Mouse (Mus musculus): ENCODE results near the gene Olfr393.

The Olfr393 gene

GRCm38 (mm10) chr11:73851354-73851753, at the start of gene Olfr393:
Olfr393 (minus strand) TSS chr11:73851454.
- DNase-seq (ENCODE audit: low spot score): no peak

- DNase-seq (ENCODE audit: low spot score): no peak
These were observed 39.4 kb upstream of the Olfr393 start, which contains the start of gene Olfr394 for GRCm38 (mm10) chr11:73890671-73891070. Olfr394 (minus strand) TSS chr11:73890771.

- DNase-seq (ENCODE audit: low spot score): no peak
These were observed 34.3 kb downstream of the Olfr393 start, which contains the start of gene Olfr392 for GRCm38 (mm10) chr11:73816949-73817348. Olfr392 (minus strand) TSS chr11:73817049.

GRCm38 (mm10) chr11:73802952-73803351, 48.3 kb downstream of the Olfr393 start, which contains the start of gene Olfr391-ps:
Olfr391-ps (minus strand) TSS chr11:73803052.
- no peak for DNase-seq (ENCODE audit: low spot score)
